Mouse (Mus musculus): ENCODE data around the gene Olfr539. TPM values are rescaled to one million over a fixed set of nuclear protein-coding genes. Genes with fewer than 3 reads are reported as not detected.

Olfr539 gene
- total and polyA plus RNA-seq, 3 experiments: not detected

GRCm38 (mm10) chr7:140681651-140682050 lies 21.9 kb downstream of the Olfr539 start, which contains the start of gene Olfr45 (continued):
- TF ChIP-seq ELF1 (IDR thresholded peaks at IDR 0.05; ENCODE audit: low read depth, low read length) (no peak), TBP (conservative IDR thresholded peaks at IDR 0.05; ENCODE audit: low read depth, low read length) (no peak)

- dilution Hi-C loops (cut with MboI; ENCODE audit: extremely low pct_ligation_motif_present, extremely low pct_unique_long_range_greater_than_20kb, low sequenced_read_pairs): no loop called here
Observed at GRCm38 (mm10) chr7:140696967-140697366, 37.2 kb downstream of the Olfr539 start, which contains the start of gene Olfr541. TSS of gene Olfr541 (plus strand) at chr7:140697267.

GRCm38 (mm10) chr7:140706348-140706747 lies 46.6 kb downstream of the Olfr539 start:
- Histone ChIP-seq H3K27ac (ENCODE audit: insufficient read depth, low read depth) (no peak overlapping the region), H3K4me2 (ENCODE audit: insufficient read depth, low read depth, poor library complexity, severe bottlenecking) (no peak overlapping the region), H3K79me2 (replicated peaks; ENCODE audit: control insufficient read depth, extremely low read depth, insufficient read depth, poor library complexity, severe bottlenecking) (no peaks in the 10 kb centered on the region), H3K9ac (ENCODE audit: insufficient read depth, low read depth) (no peak overlapping the region), H3K27me3 (replicated peaks) (peaks cover 76% of the 10 kb centered on the region), H3K4me3 (replicated peaks in 1 of 3; ENCODE audit: low read depth in 2 of 3, low read length in 2 of 3, poor library complexity in 1 of 3) (no peak overlapping the region), H3K9me3 (replicated peaks; ENCODE audit: low read length) (no peaks in the 10 kb centered on the region), H3K36me3 (replicated peaks in 1 of 2; ENCODE audit: control insufficient read depth in 1 of 2, insufficient read depth in 1 of 2, low read length in 1 of 2) (no peaks in the 10 kb centered on the region), H3K4me1 (ENCODE audit: control insufficient read depth in 1 of 2, insufficient read depth in 2 of 2) (no peaks in the 10 kb centered on the region)
- TF ChIP-seq BHLHE40 (IDR thresholded peaks at IDR 0.05; ENCODE audit: low read depth, low read length): no peak
- no peak for TF ChIP-seq MAZ (IDR thresholded peaks at IDR 0.05; ENCODE audit: low read depth, low read length)
- TF ChIP-seq IRF4 (IDR thresholded peaks at IDR 0.05; ENCODE audit: low read depth, low read length): no peak
- no peak for TF ChIP-seq NELFE (IDR thresholded peaks at IDR 0.05; ENCODE audit: low read depth, low read length)
- TF ChIP-seq MXI1 (IDR thresholded peaks at IDR 0.05; ENCODE audit: low read depth, low read length): no peak
- TF ChIP-seq E2F4 (IDR thresholded peaks at IDR 0.05; ENCODE audit: insufficient replicate concordance, low read depth, low read length): no peak
- TF ChIP-seq HCFC1 (IDR thresholded peaks at IDR 0.05; ENCODE audit: low read depth, low read length): no peak
- dilution Hi-C loops (cut with MboI; ENCODE audit: extremely low pct_ligation_motif_present, extremely low pct_unique_long_range_greater_than_20kb, low sequenced_read_pairs) (no loop called here), in situ Hi-C loops (cut with MboI; ENCODE audit: low pct_ligation_motif_present, low pct_unique_long_range_greater_than_20kb, low sequenced_read_pairs) (no loop called here)
- DNase-seq (ENCODE audit: extremely low read depth): no peak

More at GRCm38 (mm10) chr7:140696967-140697366, 37.2 kb downstream of the Olfr539 start, which contains the start of gene Olfr541:
- in situ Hi-C loops (cut with MboI; ENCODE audit: low pct_ligation_motif_present, low pct_unique_long_range_greater_than_20kb, low sequenced_read_pairs): no loop called here
- Histone ChIP-seq H3K4me2 (ENCODE audit: insufficient read depth, low read depth, poor library complexity, severe bottlenecking) (no peak within 1 kb of the TSS), H3K27ac (ENCODE audit: insufficient read depth, low read depth) (no peak within 1 kb of the TSS), H3K9me3 (replicated peaks; ENCODE audit: low read length) (no peaks in the 10 kb centered on the region), H3K9ac (ENCODE audit: insufficient read depth, low read depth) (no peak within 1 kb of the TSS), H3K4me1 (ENCODE audit: control insufficient read depth in 1 of 2, insufficient read depth in 2 of 2) (no peaks in the 10 kb centered on the region), H3K36me3 (replicated peaks in 1 of 2; ENCODE audit: control insufficient read depth in 1 of 2, insufficient read depth in 1 of 2, low read length in 1 of 2) (no peaks in the 10 kb centered on the region), H3K27me3 (replicated peaks) (peaks cover 50% of the 10 kb centered on the region), H3K79me2 (replicated peaks; ENCODE audit: control insufficient read depth, extremely low read depth, insufficient read depth, poor library complexity, severe bottlenecking) (no peaks in the 10 kb centered on the region), H3K4me3 (replicated peaks in 1 of 3; ENCODE audit: low read depth in 2 of 3, low read length in 2 of 3, poor library complexity in 1 of 3) (no peak within 1 kb of the TSS)
- no peak for TF ChIP-seq UBTF (IDR thresholded peaks at IDR 0.05; ENCODE audit: low read depth, low read length)
- DNase-seq (ENCODE audit: extremely low read depth): no peak

All from CH12.LX (cell line).